Mouse (Mus musculus): ENCODE measurements around the gene Qrich2. TPM values are rescaled to one million over a fixed set of nuclear protein-coding genes. Genes with fewer than 3 reads are reported as not detected.

Qrich2 gene
- total and polyA plus RNA-seq, 3 experiments: 0.29 to 0.38 (median 0.32) TPM

DNA sequence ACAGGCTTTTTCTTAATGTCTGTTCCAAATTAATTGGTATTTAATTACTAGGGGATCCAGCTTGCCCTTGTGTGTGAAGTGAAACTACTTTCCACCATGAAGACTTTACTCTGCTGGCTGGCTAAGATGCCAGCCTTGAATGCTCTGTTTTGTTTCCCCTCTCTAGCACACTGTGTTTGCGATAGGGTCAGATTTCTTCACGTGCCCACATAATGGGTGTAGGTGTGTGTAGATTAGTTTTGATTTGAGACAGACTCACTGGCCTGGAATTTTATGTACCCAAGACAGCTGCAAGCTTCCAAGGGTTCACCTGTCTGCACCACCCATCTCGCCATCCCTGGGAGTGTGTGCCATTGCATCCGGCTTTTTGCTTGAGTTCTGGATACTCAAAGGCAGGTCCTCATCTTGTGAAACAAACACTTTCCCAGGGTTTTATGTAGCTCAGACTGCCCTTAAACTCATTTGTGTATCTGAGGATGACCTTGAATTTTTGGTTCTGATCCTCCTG lies 47.5 kb upstream of the Qrich2 start:
- Histone ChIP-seq H3K4me3 (replicated peaks in 1 of 3; ENCODE audit: low read depth in 2 of 3, low read length in 2 of 3, poor library complexity in 1 of 3) (no peak overlapping the region), H3K9me3 (replicated peaks; ENCODE audit: low read length) (peaks cover 8% of the 10 kb centered on the region), H3K4me1 (ENCODE audit: control insufficient read depth in 1 of 2, insufficient read depth in 2 of 2) (peaks cover 0 to 3% of the 10 kb centered on the region in 2 experiments; a peak in 1 of 4 replicates), H3K79me2 (replicated peaks; ENCODE audit: control insufficient read depth, extremely low read depth, insufficient read depth, poor library complexity, severe bottlenecking) (no peaks in the 10 kb centered on the region), H3K27me3 (replicated peaks) (peaks cover 28% of the 10 kb centered on the region), H3K27ac (ENCODE audit: insufficient read depth, low read depth) (no peak overlapping the region), H3K4me2 (ENCODE audit: insufficient read depth, low read depth, poor library complexity, severe bottlenecking) (no peak overlapping the region), H3K36me3 (replicated peaks in 1 of 2; ENCODE audit: control insufficient read depth in 1 of 2, insufficient read depth in 1 of 2, low read length in 1 of 2) (no peaks in the 10 kb centered on the region), H3K9ac (ENCODE audit: insufficient read depth, low read depth) (no peak overlapping the region)
- TF ChIP-seq USF2 (conservative IDR thresholded peaks at IDR 0.05; ENCODE audit: low read depth, low read length) (no peak), HCFC1 (IDR thresholded peaks at IDR 0.05; ENCODE audit: low read depth, low read length) (no peak), BHLHE40 (IDR thresholded peaks at IDR 0.05; ENCODE audit: low read depth, low read length) (peak; percentile 24; the same call in 1 of the 2 replicates)
- in situ Hi-C loops (cut with MboI; ENCODE audit: low pct_ligation_motif_present, low pct_unique_long_range_greater_than_20kb, low sequenced_read_pairs): no loop called here
- DNase-seq (ENCODE audit: extremely low read depth): no peak
- dilution Hi-C loops (cut with MboI; ENCODE audit: extremely low pct_ligation_motif_present, extremely low pct_unique_long_range_greater_than_20kb, low sequenced_read_pairs): no loop called here

DNA sequence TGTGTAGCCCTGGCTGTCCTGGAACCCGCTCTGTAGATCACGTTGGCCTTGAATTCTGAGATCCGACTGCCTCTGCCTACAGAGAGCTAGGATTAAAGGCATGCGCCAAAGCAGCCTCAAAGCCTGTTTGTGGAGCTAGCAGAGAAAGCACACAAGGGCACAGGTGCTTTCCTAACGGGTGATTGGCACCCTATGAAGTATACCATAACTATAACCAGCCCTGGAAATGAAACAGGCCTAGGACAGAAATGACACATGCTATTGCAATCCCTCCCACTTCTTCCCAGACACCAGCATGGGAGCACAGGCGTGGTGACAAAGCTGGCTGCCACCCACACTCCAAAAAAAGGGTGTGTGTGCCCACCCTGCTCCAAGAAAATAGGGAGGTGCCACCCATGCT lies 46.9 kb upstream of the Qrich2 start:
- dilution Hi-C loops (cut with MboI; ENCODE audit: extremely low pct_ligation_motif_present, extremely low pct_unique_long_range_greater_than_20kb, low sequenced_read_pairs): no loop called here
- in situ Hi-C loops (cut with MboI; ENCODE audit: low pct_ligation_motif_present, low pct_unique_long_range_greater_than_20kb, low sequenced_read_pairs): no loop called here
- H3K27me3 ChIP-seq (replicated peaks): peaks cover 26% of the 10 kb centered on the region

DNA sequence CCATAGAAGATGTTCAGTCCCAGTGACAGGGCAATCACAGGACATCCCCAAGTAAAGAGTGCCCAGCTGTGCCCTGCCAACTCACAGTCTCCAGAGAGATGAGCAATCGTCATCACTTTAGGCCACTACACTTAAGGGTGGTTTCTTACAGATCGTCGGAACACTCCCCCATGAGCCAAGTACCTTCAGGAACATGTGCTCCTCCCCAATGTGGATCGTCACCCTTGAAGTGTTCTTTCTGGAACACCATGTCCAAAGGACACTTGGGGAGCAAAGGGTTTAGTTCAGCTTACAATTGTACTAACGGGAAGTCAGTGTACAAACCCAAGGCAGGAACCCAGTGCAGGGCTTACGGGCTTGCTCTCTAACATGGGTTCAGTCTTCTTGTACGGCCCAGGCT lies 46.1 kb upstream of the Qrich2 start:
- H3K9ac ChIP-seq (ENCODE audit: insufficient read depth, low read depth): no peak overlapping the region
- no peak overlapping the region for H3K4me2 ChIP-seq (ENCODE audit: insufficient read depth, low read depth, poor library complexity, severe bottlenecking)
- dilution Hi-C loops (cut with MboI; ENCODE audit: extremely low pct_ligation_motif_present, extremely low pct_unique_long_range_greater_than_20kb, low sequenced_read_pairs) (no loop called here), in situ Hi-C loops (cut with MboI; ENCODE audit: low pct_ligation_motif_present, low pct_unique_long_range_greater_than_20kb, low sequenced_read_pairs) (no loop called here)
- H3K9me3 ChIP-seq (replicated peaks; ENCODE audit: low read length): peaks cover 8% of the 10 kb centered on the region
- H3K4me1 ChIP-seq (ENCODE audit: control insufficient read depth in 1 of 2, insufficient read depth in 2 of 2): peaks cover 0 to 3% of the 10 kb centered on the region in 2 experiments; a peak in 1 of 4 replicates
- H3K4me3 ChIP-seq (replicated peaks in 1 of 3; ENCODE audit: low read depth in 2 of 3, low read length in 2 of 3, poor library complexity in 1 of 3): no peak overlapping the region
- H3K27ac ChIP-seq (ENCODE audit: insufficient read depth, low read depth): no peak overlapping the region
- no peaks in the 10 kb centered on the region for H3K36me3 ChIP-seq (replicated peaks in 1 of 2; ENCODE audit: control insufficient read depth in 1 of 2, insufficient read depth in 1 of 2, low read length in 1 of 2)
- peaks cover 27% of the 10 kb centered on the region for H3K27me3 ChIP-seq (replicated peaks)
- TF ChIP-seq NELFE (IDR thresholded peaks at IDR 0.05; ENCODE audit: low read depth, low read length): no peak
- TF ChIP-seq TBP (conservative IDR thresholded peaks at IDR 0.05; ENCODE audit: low read depth, low read length): no peak
- no peak for TF ChIP-seq KAT2A (IDR thresholded peaks at IDR 0.05; ENCODE audit: insufficient replicate concordance, low read length)
- TF ChIP-seq MYC (IDR thresholded peaks at IDR 0.05; ENCODE audit: low read depth, low read length): no peak
- TF ChIP-seq CHD2 (IDR thresholded peaks at IDR 0.05; ENCODE audit: low read length): no peak
- TF ChIP-seq ZNF384 (IDR thresholded peaks at IDR 0.05; ENCODE audit: low read depth, low read length): no peak
- no peak for TF ChIP-seq IRF4 (IDR thresholded peaks at IDR 0.05; ENCODE audit: low read depth, low read length)
- no peak for TF ChIP-seq PAX5 (IDR thresholded peaks at IDR 0.05; ENCODE audit: low read length)
- TF ChIP-seq ZC3H11A (IDR thresholded peaks at IDR 0.05; ENCODE audit: low read depth, low read length): no peak
- no peak for TF ChIP-seq TCF12 (IDR thresholded peaks at IDR 0.05; ENCODE audit: low read depth, low read length)
- TF ChIP-seq UBTF (IDR thresholded peaks at IDR 0.05; ENCODE audit: low read depth, low read length): no peak
- no peak for TF ChIP-seq POLR2AphosphoS2 (IDR thresholded peaks at IDR 0.05; ENCODE audit: low read depth, low read length)
- TF ChIP-seq JUND (conservative IDR thresholded peaks at IDR 0.05; ENCODE audit: low read depth, low read length): no peak
- no peak for TF ChIP-seq MAFK (IDR thresholded peaks at IDR 0.05; ENCODE audit: insufficient replicate concordance, low read length)
- TF ChIP-seq ETS1 (conservative IDR thresholded peaks at IDR 0.05; ENCODE audit: low read depth, low read length): no peak
- DNase-seq (ENCODE audit: extremely low read depth): no peak
- H3K79me2 ChIP-seq (replicated peaks; ENCODE audit: control insufficient read depth, extremely low read depth, insufficient read depth, poor library complexity, severe bottlenecking): no peaks in the 10 kb centered on the region

More for the DNA sequence above, 46.9 kb upstream of the Qrich2 start:
- Histone ChIP-seq H3K9ac (ENCODE audit: insufficient read depth, low read depth) (no peak overlapping the region), H3K4me3 (replicated peaks in 1 of 3; ENCODE audit: low read depth in 2 of 3, low read length in 2 of 3, poor library complexity in 1 of 3) (no peak overlapping the region), H3K27ac (ENCODE audit: insufficient read depth, low read depth) (no peak overlapping the region), H3K36me3 (replicated peaks in 1 of 2; ENCODE audit: control insufficient read depth in 1 of 2, insufficient read depth in 1 of 2, low read length in 1 of 2) (no peaks in the 10 kb centered on the region), H3K4me2 (ENCODE audit: insufficient read depth, low read depth, poor library complexity, severe bottlenecking) (no peak overlapping the region), H3K79me2 (replicated peaks; ENCODE audit: control insufficient read depth, extremely low read depth, insufficient read depth, poor library complexity, severe bottlenecking) (no peaks in the 10 kb centered on the region), H3K4me1 (ENCODE audit: control insufficient read depth in 1 of 2, insufficient read depth in 2 of 2) (peaks cover 0 to 3% of the 10 kb centered on the region in 2 experiments; a peak in 1 of 4 replicates), H3K9me3 (replicated peaks; ENCODE audit: low read length) (peaks cover 8% of the 10 kb centered on the region)
- DNase-seq (ENCODE audit: extremely low read depth): no peak
- TF ChIP-seq CTCF (conservative IDR thresholded peaks at IDR 0.05 in 1 of 2, IDR thresholded peaks at IDR 0.05 in 1 of 2; ENCODE audit: low read depth in 2 of 2, low read length in 2 of 2) (no peak), POLR2AphosphoS2 (IDR thresholded peaks at IDR 0.05; ENCODE audit: low read depth, low read length) (no peak), UBTF (IDR thresholded peaks at IDR 0.05; ENCODE audit: low read depth, low read length) (no peak), SMC3 (IDR thresholded peaks at IDR 0.05; ENCODE audit: low read depth, low read length) (no peak), RCOR1 (conservative IDR thresholded peaks at IDR 0.05; ENCODE audit: low read depth, low read length) (no peak), ZC3H11A (IDR thresholded peaks at IDR 0.05; ENCODE audit: low read depth, low read length) (no peak), ZMIZ1 (IDR thresholded peaks at IDR 0.05; ENCODE audit: low read depth, low read length) (no peak), E2F4 (IDR thresholded peaks at IDR 0.05; ENCODE audit: insufficient replicate concordance, low read depth, low read length) (no peak), ETS1 (conservative IDR thresholded peaks at IDR 0.05; ENCODE audit: low read depth, low read length) (no peak), MAX (IDR thresholded peaks at IDR 0.05; ENCODE audit: low read length) (no peak), HCFC1 (IDR thresholded peaks at IDR 0.05; ENCODE audit: low read depth, low read length) (no peak), TBP (conservative IDR thresholded peaks at IDR 0.05; ENCODE audit: low read depth, low read length) (no peak), CHD2 (IDR thresholded peaks at IDR 0.05; ENCODE audit: low read length) (no peak), MAZ (IDR thresholded peaks at IDR 0.05; ENCODE audit: low read depth, low read length) (no peak), NRF1 (IDR thresholded peaks at IDR 0.05; ENCODE audit: low read depth, low read length) (no peak)

Data from CH12.LX (cell line).